8 mouse cellular contexts compared by ENCODE assay signal in the genomic region with DNA sequence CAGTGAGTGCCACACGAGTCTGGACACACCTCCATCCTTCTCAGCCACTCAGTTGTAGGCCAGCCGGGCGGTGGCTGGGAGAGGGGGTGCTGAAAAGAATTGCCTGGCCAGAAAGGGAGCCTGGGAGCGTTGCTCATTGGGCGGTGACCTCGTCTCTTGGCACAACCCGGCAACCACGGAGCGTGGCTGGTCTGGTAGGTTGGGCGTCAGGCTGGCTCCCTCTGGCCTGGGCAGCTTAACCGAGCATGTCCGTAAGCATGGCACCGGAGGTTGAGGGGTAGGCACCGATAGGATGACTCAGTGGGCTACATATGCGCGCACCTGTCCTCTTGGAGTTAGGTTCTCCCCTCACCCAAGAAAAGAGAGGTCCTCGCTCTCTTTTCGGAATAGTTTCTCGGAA. TPM values are rescaled to one million over a fixed set of nuclear protein-coding genes. Genes with fewer than 3 reads are reported as not detected.
A peak's percentile ranks its signal among the peaks of the same experiment; 100 is the strongest.
DNase-seq lines count a peak whose midpoint lies in the region; ATAC-seq and TF ChIP-seq lines count a peak whose summit lies in the region.

No protein-coding gene starts in this region.

- H3K36me3 ChIP-seq in hindbrain, embryonic 14.5 days (replicated peaks; ENCODE audit: control insufficient read depth, insufficient read depth): peaks cover 3% of the 10 kb centered on the region; the same call in 1 of the 2 replicates

- H3K4me2 ChIP-seq in hindbrain, embryonic 14.5 days (replicated peaks): peak overlapping the region; percentile 73

- no peak for TF ChIP-seq CTCF in left cerebral cortex, adult 2 months (IDR thresholded peaks at IDR 0.05)

- peak overlapping the region; percentile 79 for H3K9ac ChIP-seq in hindbrain, embryonic 14.5 days

- peak overlapping the region; percentile 97 for H3K27ac ChIP-seq in hindbrain, embryonic 14.5 days
- H3K27ac ChIP-seq in left cerebral cortex, adult 2 months: peak overlapping the region; percentile 89

- peaks cover 51% of the 10 kb centered on the region for H3K4me1 ChIP-seq in hindbrain, embryonic 14.5 days (replicated peaks; ENCODE audit: control insufficient read depth, insufficient read depth, low read length)

- H3K4me3 ChIP-seq in hindbrain, embryonic 14.5 days (replicated peaks; ENCODE audit: low read length): peak overlapping the region; percentile 58
- H3K4me3 ChIP-seq in left cerebral cortex, adult 2 months: peak overlapping the region; percentile 75

- peak; percentile 6; the same call in 1 of the 2 replicates for ATAC-seq in hindbrain, embryonic 14.5 days (ENCODE audit: low FRiP score)

- H3K27me3 ChIP-seq in hindbrain, embryonic 14.5 days (ENCODE audit: control insufficient read depth, insufficient read depth, low read length): no peaks in the 10 kb centered on the region

- no peaks in the 10 kb centered on the region for H3K9me3 ChIP-seq in hindbrain, embryonic 14.5 days (ENCODE audit: control insufficient read depth, low read length)

- intact Hi-C loops in left cerebral cortex, adult 2 months (cut with DNase I): loop anchor here (5.0 kb wide), 1 partner anchor 458 kb away; a partner anchor contains a TSS

- DNase-seq in R1 (ENCODE audit: low read depth, low spot score): peak; percentile 69
- peak; percentile 89 for DNase-seq in cerebellum, adult 9-10 months
- peak; percentile 60 to 62 for DNase-seq in frontal cortex, postnatal 36 days (ENCODE audit: low spot score in 2 of 2)
- peak; percentile 51 for DNase-seq in hindbrain, embryonic 14.5 days (ENCODE audit: low spot score)
- DNase-seq in left cerebral cortex, adult 2 months (ENCODE audit: extremely low spot score in 1 of 2, low spot score in 2 of 2): peak; percentile 63 to 68
- peak; percentile 86 for DNase-seq in lung, postnatal 36 days
- peak; percentile 59 for DNase-seq in right cerebral cortex, postnatal 4 days
- no peak for DNase-seq in natural killer cell, adult 2 months (ENCODE audit: low spot score in 2 of 2)

- WGBS in hindbrain, embryonic 14.5 days: 2% methylated on average over 19 of the region's 19 CpGs

RNA-seq across cellular contexts. Expression of a gene that starts 4.5 kb away (rescaled TPM):
- polyA plus RNA-seq in hindbrain, embryonic 14.5 days (2014; fragmentation: Nextera tagmentation; extraction: Ambion mirVana): 62.7 and 72.5 TPM in 2 replicates
- 10 to 100 TPM; 47.2 to 47.8 TPM for total RNA-seq in left cerebral cortex, adult 2 months (2021)

RNA-seq across cellular contexts. Expression of a gene that starts 26.4 kb away (rescaled TPM):
- polyA plus RNA-seq in hindbrain, embryonic 14.5 days (2014; fragmentation: Nextera tagmentation; extraction: Ambion mirVana): 21.3 and 22.8 TPM in 2 replicates
- 10 to 100 TPM; 34.5 to 35.9 TPM for total RNA-seq in left cerebral cortex, adult 2 months (2021)

RNA-seq across cellular contexts. Expression of a gene that starts 32.5 kb away (rescaled TPM):
- polyA plus RNA-seq in hindbrain, embryonic 14.5 days (2014; fragmentation: Nextera tagmentation; extraction: Ambion mirVana): 14.8 and 14.9 TPM in 2 replicates
- 10 to 100 TPM; 33.2 to 42.6 TPM for total RNA-seq in left cerebral cortex, adult 2 months (2021)

RNA-seq across cellular contexts. Expression of a gene that starts 56.4 kb away (rescaled TPM):
- 0.09 TPM in 1 of 2 replicates, not detected in the other for polyA plus RNA-seq in hindbrain, embryonic 14.5 days (2014; fragmentation: Nextera tagmentation; extraction: Ambion mirVana)
- total RNA-seq in left cerebral cortex, adult 2 months (2021): not detected

Comparison
In these comparisons a context has a peak if more than half of its experiments do, and no peak if none do; other contexts are left out.
1. DNase-seq: peak in R1 (single experiment), cerebellum, adult 9-10 months (single experiment), frontal cortex, postnatal 36 days (2 of 2), hindbrain, embryonic 14.5 days (single experiment), left cerebral cortex, adult 2 months (2 of 2), lung, postnatal 36 days (single experiment) and right cerebral cortex, postnatal 4 days (single experiment); none in natural killer cell, adult 2 months (0 of 2).